Mouse (Mus musculus) kidney, adult 11 months (tissue): Measurements from ENCODE around the gene Llgl2.
A peak's percentile ranks its signal among the peaks of the same experiment; 100 is the strongest.

ENCODE experiments used
- DNase-seq: peaks from one replicate; pipeline ENCODE4 v3.0.0; 2022

The Llgl2 gene

GRCm38 (mm10) chr11:115823774-115824740, at the start of gene Llgl2:
Gene Llgl2, plus strand, starts transcription at chr11:115824049.
- DNase-seq: peak; percentile 96

- no peak for DNase-seq
Observed at GRCm38 (mm10) chr11:115774653-115775052, 49.2 kb upstream of the Llgl2 start.

DNA sequence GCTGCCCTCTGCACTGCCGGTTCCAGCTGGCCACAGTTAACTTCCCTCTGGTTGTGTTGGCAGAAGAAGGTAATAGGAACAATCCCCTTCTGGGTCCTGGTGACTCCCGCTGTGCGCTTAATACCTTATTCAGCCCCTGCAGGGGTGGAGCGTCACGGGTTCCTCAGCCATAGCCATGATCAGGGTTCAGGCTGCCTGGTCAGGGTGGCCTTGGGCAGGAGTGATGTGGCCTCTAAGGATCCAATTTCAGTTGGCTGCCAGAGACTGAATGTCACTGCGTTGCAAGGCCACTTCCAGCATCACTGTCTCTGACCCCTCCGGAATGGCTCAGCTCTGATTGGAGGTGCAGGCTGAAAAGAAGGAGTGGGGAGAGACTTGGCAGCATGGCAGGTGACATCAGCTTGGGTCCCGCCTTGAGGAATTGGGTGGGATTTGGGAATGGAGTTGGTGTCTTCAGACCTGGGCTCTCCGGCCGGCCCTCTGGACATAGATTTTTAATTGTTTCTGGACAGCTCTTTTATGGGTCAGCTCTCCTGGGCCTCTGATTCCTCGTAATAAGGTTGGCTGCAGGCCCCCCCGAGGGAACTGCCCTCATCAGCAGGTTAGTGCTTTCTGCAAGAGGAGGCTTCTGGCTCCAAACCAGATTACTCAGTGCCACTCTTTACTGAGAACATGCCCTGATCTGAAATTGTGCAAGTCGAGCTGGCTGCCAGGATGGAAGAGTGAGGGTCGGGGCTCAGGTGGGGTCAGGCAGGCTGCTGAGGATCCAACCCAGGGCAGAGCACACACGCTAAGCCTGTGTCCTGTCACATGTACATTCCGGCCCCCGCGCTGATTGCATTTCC, 47.8 kb upstream of the Llgl2 start:
- DNase-seq: peak; percentile 80

- DNase-seq: no peak
Observed at GRCm38 (mm10) chr11:115776954-115777353, 46.9 kb upstream of the Llgl2 start.

- peak; percentile 69 for DNase-seq
Observed at GRCm38 (mm10) chr11:115777487-115778335, 46.1 kb upstream of the Llgl2 start.

DNA sequence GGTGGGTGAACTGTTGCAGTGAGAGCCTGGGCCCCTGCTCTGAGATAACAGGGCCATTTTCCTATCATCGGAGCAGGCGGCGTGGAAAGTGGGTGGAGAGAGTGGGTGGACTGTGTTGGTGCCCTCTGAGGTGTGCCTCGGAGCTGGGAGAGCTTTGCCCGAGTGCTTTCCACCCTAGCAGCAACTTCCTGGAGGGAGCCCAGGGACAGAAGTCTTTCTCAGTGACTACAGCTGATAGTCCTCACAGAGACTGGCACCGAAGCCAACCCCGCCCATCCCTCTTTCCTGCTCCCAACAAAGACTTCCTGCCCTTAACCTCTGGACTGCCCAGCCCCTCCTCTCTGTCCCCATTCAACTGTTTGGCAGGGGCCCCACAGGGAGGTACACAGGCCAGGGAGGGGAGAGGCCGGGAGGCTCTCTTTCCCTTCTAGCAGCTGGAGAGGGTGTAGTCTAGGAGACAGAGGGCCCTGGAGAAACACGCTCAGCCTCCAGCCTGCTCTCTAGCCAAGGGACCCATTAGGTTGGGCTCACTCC, 44.7 kb upstream of the Llgl2 start:
- DNase-seq: peak; percentile 96

DNA sequence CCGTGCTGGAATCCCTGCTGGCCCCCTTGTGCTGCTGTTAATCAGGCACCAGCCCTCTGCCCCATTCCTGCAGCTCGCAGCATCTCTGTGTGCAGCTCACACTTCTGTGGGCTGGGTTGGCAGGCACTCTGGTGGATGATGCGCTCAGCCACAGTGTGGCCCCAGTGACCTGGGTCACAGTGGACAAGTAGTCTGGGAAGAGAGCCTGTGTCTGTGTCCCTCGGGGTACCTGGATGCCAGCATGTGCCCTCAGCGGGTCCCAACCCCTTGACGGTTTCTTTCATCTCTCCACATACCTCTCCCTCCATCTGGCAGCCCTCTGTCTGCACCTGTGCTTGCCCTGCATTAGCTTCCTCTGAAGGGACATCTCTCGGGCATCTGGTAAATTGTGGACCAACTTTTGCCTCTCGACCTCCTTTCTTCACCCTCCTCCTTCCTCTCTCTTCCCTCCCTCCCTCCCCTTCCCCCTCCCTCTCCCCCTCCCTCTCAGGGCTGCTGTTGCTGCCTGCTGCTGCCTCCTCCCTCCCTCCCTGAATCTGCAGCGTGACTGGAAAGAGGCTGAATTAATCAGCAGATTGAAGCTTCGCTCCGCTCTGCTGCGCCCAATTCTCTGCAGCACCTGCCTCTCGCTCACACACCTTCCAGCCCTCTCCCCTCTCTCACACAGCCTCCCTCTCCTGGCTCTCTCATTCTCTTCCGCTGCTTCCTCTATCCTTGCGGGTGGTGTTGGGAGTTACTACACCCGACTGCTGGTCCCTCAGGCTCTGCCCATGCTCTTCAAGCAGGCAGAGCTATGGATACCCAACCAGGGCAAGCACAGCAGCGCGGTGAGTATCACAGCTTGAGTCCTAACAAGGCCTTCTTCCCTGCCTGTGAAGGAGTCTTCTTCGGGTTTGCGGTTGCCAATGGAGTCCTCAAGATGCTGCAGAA, 43.4 kb upstream of the Llgl2 start:
- peak; percentile 68 for DNase-seq

DNA sequence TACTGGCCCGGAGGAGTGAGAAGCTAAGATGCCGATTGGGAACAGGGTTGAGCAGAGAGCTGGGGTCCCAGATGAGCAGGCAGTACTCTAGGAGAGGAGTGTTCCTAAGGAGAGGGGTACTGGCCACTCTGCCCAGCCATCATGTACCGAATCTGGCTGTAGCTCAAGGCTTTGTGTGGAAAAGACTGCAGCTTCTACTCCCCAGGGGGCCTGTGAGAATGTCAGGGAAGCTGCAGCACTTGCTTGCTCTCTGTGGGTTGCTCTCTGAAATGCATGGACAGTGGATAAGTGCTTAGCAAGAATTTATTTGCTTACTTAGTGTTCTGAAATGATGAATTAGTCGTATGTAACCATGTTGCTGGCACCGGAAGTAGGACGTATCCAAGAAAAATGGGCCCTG, 37.4 kb upstream of the Llgl2 start:
- no peak for DNase-seq

GRCm38 (mm10) chr11:115789787-115790186, 34.1 kb upstream of the Llgl2 start:
- no peak for DNase-seq

GRCm38 (mm10) chr11:115791919-115792318, 31.9 kb upstream of the Llgl2 start:
- no peak for DNase-seq

DNA sequence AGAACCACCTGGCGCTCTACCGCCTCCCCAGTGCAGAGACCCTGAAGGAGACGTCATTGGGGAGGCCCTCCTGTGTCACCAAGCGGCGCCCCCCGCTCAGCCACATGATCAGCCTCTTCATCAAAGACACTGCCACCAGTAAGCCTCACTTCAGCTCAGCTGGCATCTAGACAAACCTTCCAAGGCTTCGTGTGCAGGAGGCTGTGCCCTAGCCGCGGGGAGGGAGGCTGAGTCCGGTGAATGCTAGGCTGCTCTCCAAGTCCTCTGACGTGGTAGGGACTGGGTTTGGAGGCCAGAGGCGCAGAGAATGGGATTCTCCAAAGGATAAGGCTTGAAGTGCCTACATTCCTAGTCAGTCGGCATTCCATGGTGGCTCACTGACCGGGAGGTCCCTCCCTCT, 31.5 kb upstream of the Llgl2 start:
- DNase-seq: no peak

DNA sequence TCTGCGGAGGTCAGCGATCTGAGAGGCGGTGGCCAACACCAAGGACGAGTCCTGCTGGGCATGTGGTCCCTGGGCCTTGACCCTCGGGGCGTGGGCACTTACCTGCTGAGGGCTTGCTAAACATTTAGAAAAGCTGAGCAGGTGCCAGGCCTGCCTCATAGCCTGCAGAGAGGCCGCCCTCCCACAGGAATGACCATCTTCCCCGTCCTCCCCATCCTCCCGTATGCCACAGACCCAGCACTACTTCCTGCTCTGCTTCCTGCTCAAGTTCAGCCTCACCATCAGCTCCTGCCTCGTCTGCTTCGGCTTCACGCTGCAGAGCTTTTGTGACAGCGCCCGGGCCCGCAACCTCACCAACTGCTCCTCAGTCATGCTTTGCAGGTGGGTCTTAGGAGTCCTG, 27.0 kb upstream of the Llgl2 start:
- no peak for DNase-seq

DNA sequence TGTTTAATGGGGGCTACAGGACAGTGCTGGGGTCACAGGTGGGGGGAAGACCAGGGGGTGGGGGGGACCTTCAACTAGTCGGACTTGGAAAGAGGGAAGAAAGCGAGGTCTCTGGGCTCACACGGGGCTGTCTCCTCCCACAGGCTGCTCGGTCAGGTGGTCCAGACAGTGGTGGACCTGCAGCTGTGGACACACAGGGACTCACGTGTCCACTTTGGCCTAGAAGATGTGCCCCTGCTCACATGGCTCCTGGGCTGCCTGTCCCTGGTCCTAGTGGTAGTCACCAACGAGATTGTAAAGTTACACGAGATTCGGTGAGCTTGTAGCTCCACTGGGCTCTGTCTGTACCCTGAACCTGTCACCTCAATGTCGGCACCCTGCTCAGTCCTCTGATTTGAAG, 26.2 kb upstream of the Llgl2 start:
- no peak for DNase-seq

- DNase-seq: no peak
Observed at GRCm38 (mm10) chr11:115800981-115801380, 22.9 kb upstream of the Llgl2 start.

DNA sequence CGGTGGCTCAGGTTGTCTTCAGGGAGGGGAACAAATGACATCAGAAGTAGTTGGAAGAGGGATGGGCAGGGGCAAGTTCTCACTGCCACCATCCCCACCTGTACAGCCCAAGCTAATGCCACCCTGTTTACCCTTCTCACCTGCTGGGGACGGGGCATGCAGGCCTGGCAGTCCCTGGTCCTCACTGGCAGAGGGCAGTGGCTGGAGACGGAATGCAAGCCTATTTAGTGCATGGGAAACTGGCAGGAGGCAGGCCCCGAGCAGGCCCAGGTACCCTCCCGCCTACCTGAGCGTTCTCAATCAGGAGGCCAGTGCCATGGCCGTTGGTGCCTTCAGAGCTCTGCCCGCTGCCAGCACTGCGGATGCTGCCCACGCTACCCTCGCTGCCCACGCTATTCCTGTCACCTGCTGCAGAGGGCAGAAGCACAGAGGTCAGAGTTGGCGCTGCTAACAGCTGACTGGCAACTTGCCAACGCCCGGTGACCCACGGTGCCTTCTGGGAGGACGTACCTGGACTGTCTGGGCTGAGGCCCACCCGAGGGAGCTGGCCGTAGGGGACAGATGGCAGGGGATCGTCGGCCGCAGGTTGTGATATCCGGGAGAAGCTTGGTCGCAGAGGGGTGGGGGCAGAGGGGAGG, 20.7 kb upstream of the Llgl2 start:
- DNase-seq: peak; percentile 40

DNA sequence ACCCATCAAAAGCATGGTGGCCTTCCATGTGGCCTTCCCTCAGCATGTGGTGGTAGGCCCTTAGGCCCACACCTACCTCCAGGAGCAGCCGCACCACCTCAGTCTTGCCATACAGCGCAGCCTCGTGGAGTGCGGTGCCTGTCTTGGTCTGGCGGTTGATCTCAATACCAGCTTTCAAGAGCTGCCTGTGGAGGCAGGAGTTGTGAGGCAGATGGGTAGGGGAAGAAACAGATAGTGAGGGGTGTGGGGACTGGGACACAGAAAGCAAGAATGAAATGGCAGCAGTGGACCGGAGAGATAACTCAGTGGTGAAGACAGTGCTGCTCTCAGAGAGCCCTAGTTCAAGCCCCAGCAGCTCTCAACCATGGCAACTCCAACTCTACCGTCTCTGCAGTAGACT, 18.8 kb upstream of the Llgl2 start:
- DNase-seq: no peak

- DNase-seq: no peak
Observed at GRCm38 (mm10) chr11:115806154-115806553, 17.7 kb upstream of the Llgl2 start.

DNA sequence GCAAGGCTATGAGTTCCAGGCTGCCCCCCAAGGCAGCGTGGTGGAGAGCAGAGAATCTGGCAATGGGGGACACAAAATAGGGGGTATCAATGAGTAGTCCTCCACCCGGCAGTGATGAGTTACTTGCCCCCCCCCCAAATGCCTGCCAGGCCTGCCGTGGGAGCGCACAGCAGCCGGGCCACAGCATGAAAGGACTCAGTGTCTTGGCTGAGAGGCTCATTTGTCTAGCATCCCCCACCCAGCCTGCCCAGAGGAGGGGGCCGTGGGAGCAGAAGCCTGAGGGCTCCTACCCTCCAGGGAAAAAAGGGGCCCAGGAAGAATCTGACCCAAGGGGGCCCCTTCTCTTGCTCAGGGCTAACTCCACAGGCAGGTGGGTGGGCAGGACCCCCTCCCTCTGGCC, 16.5 kb upstream of the Llgl2 start:
- DNase-seq: no peak

DNA sequence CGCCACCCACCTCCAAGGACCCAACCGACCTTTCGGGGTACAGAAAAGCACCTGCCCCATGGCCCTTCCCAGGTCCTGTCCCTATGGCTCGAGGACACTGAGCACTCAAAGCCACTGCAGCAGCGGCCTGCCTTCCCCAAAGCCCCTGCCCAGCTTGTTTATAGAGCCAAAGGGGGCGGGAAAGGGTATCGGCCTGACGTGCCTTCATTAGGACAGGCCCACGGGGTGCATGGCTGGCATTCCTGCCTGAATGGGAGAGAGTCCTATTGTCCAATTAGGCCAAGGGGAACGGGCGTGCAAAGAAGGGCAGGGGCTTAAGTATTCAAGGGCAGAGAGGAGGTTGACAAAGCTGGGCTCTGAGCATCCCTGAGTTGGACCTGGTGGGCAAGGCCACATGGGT, 15.9 kb upstream of the Llgl2 start:
- no peak for DNase-seq

GRCm38 (mm10) chr11:115808696-115809310, 15.0 kb upstream of the Llgl2 start:
- DNase-seq: no peak
